Mouse (Mus musculus): ENCODE measurements at regions not wholly inside any gene's neighbourhood (a gene's known extent, or its start where the extent isn't known, plus 50 kb on each side); places are given as distances from the start of the nearest gene placed in this dataset.

GRCm38 (mm10) chr15:6934564-6934980 is 59.8 kb upstream of the Osmr start:
- DNase-seq (ENCODE audit: low spot score in 2 of 2): no peak

- DNase-seq (ENCODE audit: low spot score in 2 of 2): no peak
Measured at GRCm38 (mm10) chr15:6941491-6941890, 66.7 kb upstream of the Osmr start.

- DNase-seq (ENCODE audit: low spot score in 2 of 2): no peak
Measured at GRCm38 (mm10) chr15:6949236-6949635, 74.5 kb upstream of the Osmr start.

GRCm38 (mm10) chr15:6949686-6950085 is 74.9 kb upstream of the Osmr start:
- DNase-seq (ENCODE audit: low spot score in 2 of 2): no peak

GRCm38 (mm10) chr15:6950503-6950902 is 75.7 kb upstream of the Osmr start:
- no peak for DNase-seq (ENCODE audit: low spot score in 2 of 2)

GRCm38 (mm10) chr15:6953556-6953955 is 78.8 kb upstream of the Osmr start:
- no peak for DNase-seq (ENCODE audit: low spot score in 2 of 2)

GRCm38 (mm10) chr15:6953970-6954791 is 79.4 kb upstream of the Osmr start:
- DNase-seq (ENCODE audit: low spot score in 2 of 2): peak in 1 of 2 experiments; percentile 4

GRCm38 (mm10) chr15:6959911-6960310 is 85.1 kb upstream of the Osmr start:
- DNase-seq (ENCODE audit: low spot score in 2 of 2): no peak

- no peak for DNase-seq (ENCODE audit: low spot score in 2 of 2)
Measured at GRCm38 (mm10) chr15:6960753-6961746, 86.3 kb upstream of the Osmr start.

GRCm38 (mm10) chr15:6964635-6965034 is 89.9 kb upstream of the Osmr start:
- DNase-seq (ENCODE audit: low spot score in 2 of 2): no peak

GRCm38 (mm10) chr15:6965446-6965845 is 90.7 kb upstream of the Osmr start:
- no peak for DNase-seq (ENCODE audit: low spot score in 2 of 2)

GRCm38 (mm10) chr15:6974410-6974809 is 99.6 kb upstream of the Osmr start:
- no peak for DNase-seq (ENCODE audit: low spot score in 2 of 2)

- no peak for DNase-seq (ENCODE audit: low spot score in 2 of 2)
Measured at GRCm38 (mm10) chr15:6981430-6981829, 106.7 kb upstream of the Osmr start.

- no peak for DNase-seq (ENCODE audit: low spot score in 2 of 2)
Measured at GRCm38 (mm10) chr15:6983320-6983719, 107.1 kb upstream of the Lifr start.

- peak; percentile 26 to 30 for DNase-seq (ENCODE audit: low spot score in 2 of 2)
Measured at GRCm38 (mm10) chr15:6988187-6988586, 102.2 kb upstream of the Lifr start.

- DNase-seq (ENCODE audit: low spot score in 2 of 2): no peak
Measured at GRCm38 (mm10) chr15:6989094-6989493, 101.3 kb upstream of the Lifr start.

GRCm38 (mm10) chr15:6993226-6993625 is 97.2 kb upstream of the Lifr start:
- DNase-seq (ENCODE audit: low spot score in 2 of 2): no peak

- no peak for DNase-seq (ENCODE audit: low spot score in 2 of 2)
Measured at GRCm38 (mm10) chr15:6995246-6995645, 95.2 kb upstream of the Lifr start.

- DNase-seq (ENCODE audit: low spot score in 2 of 2): no peak
Measured at GRCm38 (mm10) chr15:6997871-6998270, 92.5 kb upstream of the Lifr start.

- no peak for DNase-seq (ENCODE audit: low spot score in 2 of 2)
Measured at GRCm38 (mm10) chr15:6998576-6999070, 91.8 kb upstream of the Lifr start.

GRCm38 (mm10) chr15:6999667-7000066 is 90.7 kb upstream of the Lifr start:
- DNase-seq (ENCODE audit: low spot score in 2 of 2): no peak

GRCm38 (mm10) chr15:7002226-7002625 is 88.2 kb upstream of the Lifr start:
- no peak for DNase-seq (ENCODE audit: low spot score in 2 of 2)
